Mouse (Mus musculus) liver, adult 2 months (tissue): ENCODE measurements at regions not wholly inside any gene's neighbourhood (a gene's known extent, or its start where the extent isn't known, plus 50 kb on each side); places are given as distances from the start of the nearest gene placed in this dataset.

Source experiments
- CTCF ChIP-seq: fragments of 200-500 bp; IDR thresholded peaks from 2 replicates; pipeline ENCODE4 v1.5.1; 2011; ENCODE audit warnings: low read depth, low read length, control low read depth
- POLR2A ChIP-seq: fragments of 200-500 bp; IDR thresholded peaks from 2 replicates; pipeline ENCODE4 v1.6.1; 2011; ENCODE audit warnings: low read length, control low read depth; ENCODE audit not compliant: insufficient read depth; ENCODE audit errors: extremely low read depth

DNA sequence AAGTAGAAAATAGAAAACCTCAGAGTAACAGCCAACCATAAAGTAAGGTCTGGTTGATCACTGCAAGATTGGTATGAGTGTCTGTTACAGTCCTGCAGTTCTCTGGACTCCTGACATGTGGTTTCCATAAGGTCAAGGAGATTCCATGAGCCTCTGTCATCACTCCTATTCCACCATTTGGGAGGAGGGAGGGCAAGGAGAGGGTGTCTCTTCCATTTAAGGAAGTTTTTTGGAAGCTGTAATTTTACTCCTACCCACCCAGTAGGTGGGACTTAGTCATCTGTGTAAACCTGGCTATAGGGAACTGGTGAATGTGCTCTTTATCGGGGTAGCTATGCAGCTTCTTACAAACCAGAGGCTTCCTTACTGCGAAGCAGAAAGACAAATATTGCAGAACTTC is 168.8 kb downstream of the Klf6 start:
- TF ChIP-seq CTCF, result no peak
- TF ChIP-seq POLR2A, result no peak
